ENCODE assay signal across 9 mouse cellular contexts in the genomic region with DNA sequence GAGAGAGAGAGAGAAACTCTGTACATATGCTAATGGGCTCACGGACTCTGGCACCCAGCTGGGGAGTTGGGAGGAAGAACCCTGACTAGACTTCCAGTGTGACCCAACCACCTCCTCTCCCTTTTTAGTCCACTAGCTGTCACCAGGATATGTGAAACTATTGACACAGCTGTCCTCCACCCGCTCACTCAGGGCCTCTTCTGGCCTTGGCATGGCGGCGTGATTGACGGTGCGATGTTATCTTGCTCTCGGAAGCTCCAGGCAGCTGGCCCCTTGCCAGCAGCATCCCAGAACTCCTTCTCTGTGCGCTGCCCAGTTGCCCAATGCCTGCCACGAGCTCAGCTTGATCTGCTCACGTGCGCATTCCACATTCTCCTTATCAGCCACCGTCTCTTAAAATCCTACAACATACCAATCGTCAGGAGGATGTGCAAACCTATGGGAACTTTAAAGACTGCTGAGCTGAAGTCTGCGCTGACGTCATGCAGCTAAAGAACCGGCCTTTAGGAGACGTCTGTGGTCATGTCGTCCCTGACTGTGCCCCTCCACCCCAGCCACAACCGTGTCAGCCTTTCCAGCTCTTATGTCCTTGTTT. TPM values are rescaled to one million over a fixed set of nuclear protein-coding genes. Genes with fewer than 3 reads are reported as not detected.
DNase-seq lines count a peak whose midpoint lies in the region; ATAC-seq and TF ChIP-seq lines count a peak whose summit lies in the region.
"Had no signal": no experiment of that assay in that cellular context is flagged by ENCODE, and none has a peak within 500 bp of the region (broad histone marks: within the 10 kb centered on the region; RNA-seq: fewer than 3 reads in every experiment).

No protein-coding gene starts in this region.

- peak; percentile 83 for DNase-seq in midbrain, embryonic 11.5 days (ENCODE audit: low spot score, missing footprints)
- DNase-seq in embryo, embryonic 11.5 days (ENCODE audit: low read depth, low spot score) = peak; percentile 34
- peak; percentile 11 to 21 for DNase-seq in heart, postnatal 14 days
- DNase-seq in lung, postnatal 0 days (ENCODE audit: low spot score) = peak; percentile 39
- DNase-seq in layer of hippocampus, adult 9-10 months (ENCODE audit: low spot score) = no peak
- no peak for DNase-seq in left cerebral cortex, adult 8-10 months (ENCODE audit: low spot score in 2 of 2)
- DNase-seq in left cerebral cortex, postnatal 14 days (ENCODE audit: low spot score in 2 of 2) = no peak

- H3K9me3 ChIP-seq in midbrain, embryonic 11.5 days (ENCODE audit: control insufficient read depth, low read length) = no peaks in the 10 kb centered on the region
- no peaks in the 10 kb centered on the region for H3K9me3 ChIP-seq in midbrain, embryonic 15.5 days
- no peaks in the 10 kb centered on the region for H3K9me3 ChIP-seq in lung, postnatal 0 days (ENCODE audit: low read length)

- H3K36me3 ChIP-seq in midbrain, embryonic 11.5 days (ENCODE audit: control insufficient read depth, insufficient read depth, low read length) = no peaks in the 10 kb centered on the region
- no peaks in the 10 kb centered on the region for H3K36me3 ChIP-seq in midbrain, embryonic 15.5 days (replicated peaks)
- no peaks in the 10 kb centered on the region for H3K36me3 ChIP-seq in lung, postnatal 0 days (ENCODE audit: insufficient read depth, low read length)

- H3K9ac ChIP-seq in midbrain, embryonic 11.5 days (ENCODE audit: low read length) = no peak overlapping the region
- no peak overlapping the region for H3K9ac ChIP-seq in midbrain, embryonic 15.5 days
- no peak overlapping the region for H3K9ac ChIP-seq in lung, postnatal 0 days (replicated peaks; ENCODE audit: low read depth)

- peak; percentile 38; the same call in 1 of the 2 replicates for ATAC-seq in midbrain, embryonic 11.5 days (ENCODE audit: low FRiP score)
- ATAC-seq in midbrain, embryonic 15.5 days (replicated peaks) = no peak
- ATAC-seq in lung, postnatal 0 days = peak; percentile 40

- 66% methylated on average over 19 of the region's 19 CpGs for WGBS in midbrain, embryonic 11.5 days
- 64% methylated on average over 19 of the region's 19 CpGs for WGBS in midbrain, embryonic 15.5 days
- 11% methylated on average over 19 of the region's 19 CpGs for WGBS in lung, postnatal 0 days

- no peak for TF ChIP-seq CTCF in lung, postnatal 0 days (IDR thresholded peaks at IDR 0.05)

- TF ChIP-seq EP300 in lung, postnatal 0 days (IDR thresholded peaks at IDR 0.05) = no peak

- no peak overlapping the region for H3K4me3 ChIP-seq in midbrain, embryonic 11.5 days (ENCODE audit: low read depth, low read length)
- H3K4me3 ChIP-seq in midbrain, embryonic 15.5 days = no peak overlapping the region
- no peak overlapping the region for H3K4me3 ChIP-seq in lung, postnatal 0 days (ENCODE audit: low read depth, low read length)

- intact Hi-C loops in heart, postnatal 14 days (cut with DNase I) = no loop called here
- intact Hi-C loops in left cerebral cortex, postnatal 14 days (cut with DNase I) = loop anchor here (10.0 kb wide), 1 partner anchor 125 kb away; a partner anchor contains a TSS

- no peak overlapping the region for H3K27ac ChIP-seq in midbrain, embryonic 11.5 days (ENCODE audit: low read depth, low read length)
- no peak overlapping the region for H3K27ac ChIP-seq in midbrain, embryonic 15.5 days
- H3K27ac ChIP-seq in lung, postnatal 0 days (ENCODE audit: low read length) = no peak overlapping the region

- H3K4me2 ChIP-seq in midbrain, embryonic 11.5 days = no peak overlapping the region
- no peak overlapping the region for H3K4me2 ChIP-seq in midbrain, embryonic 15.5 days
- H3K4me2 ChIP-seq in lung, postnatal 0 days (replicated peaks; ENCODE audit: low read depth, low read length) = no peak overlapping the region

- H3K4me1 ChIP-seq in midbrain, embryonic 11.5 days (ENCODE audit: control insufficient read depth, insufficient read depth, low read length) = no peaks in the 10 kb centered on the region
- no peaks in the 10 kb centered on the region for H3K4me1 ChIP-seq in midbrain, embryonic 15.5 days
- H3K4me1 ChIP-seq in lung, postnatal 0 days (ENCODE audit: insufficient read depth, low read depth, low read length) = no peaks in the 10 kb centered on the region

- no peaks in the 10 kb centered on the region for H3K27me3 ChIP-seq in midbrain, embryonic 11.5 days (ENCODE audit: control insufficient read depth, insufficient read depth, low read length)
- H3K27me3 ChIP-seq in midbrain, embryonic 15.5 days (replicated peaks) = no peaks in the 10 kb centered on the region
- H3K27me3 ChIP-seq in lung, postnatal 0 days (replicated peaks; ENCODE audit: insufficient read depth, low read length) = no peaks in the 10 kb centered on the region

RNA-seq across cellular contexts. Expression of a gene that starts 5.9 kb away (rescaled TPM):
- polyA plus RNA-seq in midbrain, embryonic 11.5 days (2014; fragmentation: Nextera tagmentation; extraction: Ambion mirVana) = 0.26 and 0.27 TPM in 2 replicates
- polyA plus RNA-seq in midbrain, embryonic 15.5 days (2015; fragmentation: Nextera tagmentation; extraction: Ambion mirVana) = 0.11 and 0.19 TPM in 2 replicates
- under 1 TPM; 0.74 to 0.78 TPM for total RNA-seq in heart, postnatal 14 days (2021)
- 1.1 and 1.6 TPM in 2 replicates for polyA plus RNA-seq in lung, postnatal 0 days (2015; fragmentation: Nextera tagmentation; extraction: Ambion mirVana)
- 1 to 10 TPM in 1 of 4 experiments, not detected in 3; 1.6 TPM for total RNA-seq in left cerebral cortex, adult 8-10 months (2022)
- total RNA-seq in left cerebral cortex, postnatal 14 days (2021) = not detected
- total RNA-seq: left cerebral cortex, postnatal 25 days had no signal

RNA-seq across cellular contexts. Expression of a gene that starts 30.5 kb away (rescaled TPM):
- 0.06 TPM in 1 of 2 replicates, not detected in the other for polyA plus RNA-seq in midbrain, embryonic 11.5 days (2014; fragmentation: Nextera tagmentation; extraction: Ambion mirVana)
- not detected in 2 replicates for polyA plus RNA-seq in midbrain, embryonic 15.5 days (2015; fragmentation: Nextera tagmentation; extraction: Ambion mirVana)
- total RNA-seq in heart, postnatal 14 days (2021) = under 1 TPM; 0.07 to 0.17 TPM
- polyA plus RNA-seq in lung, postnatal 0 days (2015; fragmentation: Nextera tagmentation; extraction: Ambion mirVana) = 0.35 and 0.50 TPM in 2 replicates
- total RNA-seq in left cerebral cortex, adult 8-10 months (2022) = not detected
- under 1 TPM in 1 of 2 experiments, not detected in 1; 0.11 TPM for total RNA-seq in left cerebral cortex, postnatal 14 days (2021)
- total RNA-seq: left cerebral cortex, postnatal 25 days had no signal

RNA-seq across cellular contexts. Expression of a gene that starts 37.5 kb away (rescaled TPM):
- 0.15 TPM in 1 of 2 replicates, not detected in the other for polyA plus RNA-seq in midbrain, embryonic 11.5 days (2014; fragmentation: Nextera tagmentation; extraction: Ambion mirVana)
- 0.12 TPM in 1 of 2 replicates, not detected in the other for polyA plus RNA-seq in midbrain, embryonic 15.5 days (2015; fragmentation: Nextera tagmentation; extraction: Ambion mirVana)
- total RNA-seq in heart, postnatal 14 days (2021) = not detected
- 0.26 TPM in 1 of 2 replicates, not detected in the other for polyA plus RNA-seq in lung, postnatal 0 days (2015; fragmentation: Nextera tagmentation; extraction: Ambion mirVana)
- under 1 TPM in 3 of 4 experiments, not detected in 1; 0.18 to 0.80 (median 0.20) TPM for total RNA-seq in left cerebral cortex, adult 8-10 months (2022)
- total RNA-seq in left cerebral cortex, postnatal 14 days (2021) = under 1 TPM; 0.55 to 0.77 TPM

Comparison
In these comparisons a context has a peak if more than half of its experiments do, and no peak if none do; other contexts are left out.
1. DNase-seq: peak in midbrain, embryonic 11.5 days (single experiment), embryo, embryonic 11.5 days (single experiment), heart, postnatal 14 days (2 of 2) and lung, postnatal 0 days (single experiment); none in layer of hippocampus, adult 9-10 months (single experiment), left cerebral cortex, adult 8-10 months (0 of 2) and left cerebral cortex, postnatal 14 days (0 of 2).